Comparison of ENCODE assay signal across 8 mouse cellular contexts in the genomic region with DNA sequence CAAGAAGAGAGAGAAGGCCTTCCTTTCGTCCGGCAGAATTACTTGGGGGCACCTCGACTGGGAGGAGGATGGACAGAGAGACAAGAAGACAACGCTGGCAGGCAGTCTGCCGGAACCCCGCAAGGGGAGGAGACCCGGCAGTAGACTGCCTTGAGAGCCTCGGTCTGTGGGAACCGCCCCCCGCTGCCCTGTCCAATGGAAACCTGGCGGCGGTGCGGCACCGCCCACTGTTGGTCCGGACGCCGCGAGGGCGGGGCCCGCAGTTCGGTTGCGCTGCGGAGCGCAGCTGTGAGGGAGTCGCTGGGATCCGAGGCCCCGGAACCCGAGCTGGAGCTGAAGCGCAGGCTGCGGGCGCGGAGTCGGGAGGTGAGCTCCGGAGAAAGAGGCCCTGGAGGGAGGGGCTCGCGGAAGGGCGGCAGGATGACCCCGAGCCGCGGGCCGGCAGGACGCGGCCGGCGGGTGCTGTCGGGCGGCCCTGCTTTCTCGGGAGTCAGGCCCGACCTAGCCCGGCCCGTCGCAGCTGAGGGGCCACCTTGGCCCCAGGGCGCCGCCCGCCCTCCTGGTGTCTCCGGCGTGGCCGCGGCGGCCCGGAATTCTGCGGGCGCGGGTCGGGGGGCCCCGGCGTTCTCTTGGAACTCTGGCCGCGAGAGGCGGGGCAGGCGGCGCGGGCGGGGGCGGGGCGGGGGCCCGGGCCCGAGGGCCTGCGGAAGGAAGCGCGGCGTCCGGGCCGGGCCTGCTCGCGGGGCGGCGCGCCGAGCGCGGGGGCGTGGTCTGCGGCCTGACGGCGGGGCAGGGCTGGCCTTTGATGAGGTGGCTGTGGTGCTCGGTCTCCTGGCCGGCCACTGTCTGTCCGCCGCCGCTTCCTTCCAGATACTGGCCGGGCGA. TPM values are rescaled to one million over a fixed set of nuclear protein-coding genes. Genes with fewer than 3 reads are reported as not detected.
DNase-seq lines count a peak whose midpoint lies in the region; ATAC-seq and TF ChIP-seq lines count a peak whose summit lies in the region.

A gene (plus strand): TSS at position 228 of the 885 bp plus-strand sequence.
A gene (minus strand): TSS at position 596 of the 885 bp plus-strand sequence.

- no peak for TF ChIP-seq EP300 in lung, postnatal 0 days (IDR thresholded peaks at IDR 0.05)

- 0 out of 2 replicates have a peak, but pooled peaks cover 2% of the 10 kb centered on the region for H3K9me3 ChIP-seq in hindbrain, embryonic 10.5 days
- no peaks in the 10 kb centered on the region for H3K9me3 ChIP-seq in lung, postnatal 0 days (ENCODE audit: low read length)

- H3K36me3 ChIP-seq in hindbrain, embryonic 10.5 days: peaks cover 25% of the 10 kb centered on the region
- peaks cover 8% of the 10 kb centered on the region; the same call in 1 of the 2 replicates for H3K36me3 ChIP-seq in lung, postnatal 0 days (ENCODE audit: insufficient read depth, low read length)

- peak within 1 kb of the TSS; percentile 98 for H3K27ac ChIP-seq in hindbrain, embryonic 10.5 days
- peak within 1 kb of the TSS; percentile 99 for H3K27ac ChIP-seq in lung, postnatal 0 days (ENCODE audit: low read length)

- peak within 1 kb of the TSS; percentile 74 for H3K4me2 ChIP-seq in lung, postnatal 0 days (replicated peaks; ENCODE audit: low read depth, low read length)

- peak; percentile 97 for ATAC-seq in frontal cortex, adult (ENCODE audit: low TSS enrichment)
- peak; percentile 99 for ATAC-seq in lung, postnatal 0 days

- peak within 1 kb of the TSS; percentile 97 for H3K9ac ChIP-seq in lung, postnatal 0 days (replicated peaks; ENCODE audit: low read depth)

- H3K4me1 ChIP-seq in hindbrain, embryonic 10.5 days (replicated peaks): peaks cover 17% of the 10 kb centered on the region
- no peaks in the 10 kb centered on the region for H3K4me1 ChIP-seq in lung, postnatal 0 days (ENCODE audit: insufficient read depth, low read depth, low read length)

- peak; percentile 99 for DNase-seq in Muller cell, postnatal 12 days (ENCODE audit: inconsistent ontology term)
- peak; percentile 95 for DNase-seq in cerebellum, adult 9-10 months
- DNase-seq in hindbrain, embryonic 10.5 days (ENCODE audit: low spot score): peak; percentile 96
- peak; percentile 92 to 95 for DNase-seq in layer of hippocampus, postnatal 10 days (ENCODE audit: low spot score in 2 of 2)
- peak; percentile 99 for DNase-seq in lung, postnatal 0 days (ENCODE audit: low spot score)
- DNase-seq in ovary, postnatal 10 days (ENCODE audit: low spot score): peak; percentile 90
- DNase-seq in thymus, postnatal 0 days (ENCODE audit: low spot score): peak; percentile 97

- 1% methylated on average over 103 of the region's 103 CpGs for WGBS in hindbrain, embryonic 10.5 days
- 3% methylated on average over 42 of the region's 103 CpGs for WGBS in lung, postnatal 0 days

- no peak for TF ChIP-seq CTCF in lung, postnatal 0 days (IDR thresholded peaks at IDR 0.05)

- no peaks in the 10 kb centered on the region for H3K27me3 ChIP-seq in hindbrain, embryonic 10.5 days (ENCODE audit: insufficient read depth, poor library complexity, severe bottlenecking)
- no peaks in the 10 kb centered on the region for H3K27me3 ChIP-seq in lung, postnatal 0 days (replicated peaks; ENCODE audit: insufficient read depth, low read length)

- H3K4me3 ChIP-seq in hindbrain, embryonic 10.5 days: peak within 1 kb of the TSS; percentile 96
- H3K4me3 ChIP-seq in lung, postnatal 0 days (ENCODE audit: low read depth, low read length): peak within 1 kb of the TSS; percentile 98

RNA-seq across cellular contexts. Expression of the first gene that starts in this region (rescaled TPM):
- polyA plus RNA-seq in hindbrain, embryonic 10.5 days (2016; fragmentation: Nextera tagmentation; extraction: Ambion mirVana): 151 and 159 TPM in 2 replicates
- total RNA-seq in layer of hippocampus, postnatal 10 days (2021): 10 to 100 TPM; 76.3 to 76.6 TPM
- polyA plus RNA-seq in lung, postnatal 0 days (2015; fragmentation: Nextera tagmentation; extraction: Ambion mirVana): 125 and 131 TPM in 2 replicates
- polyA plus RNA-seq in thymus, postnatal 0 days (2015; fragmentation: Nextera tagmentation; extraction: Ambion mirVana): 109 and 116 TPM in 2 replicates

RNA-seq across cellular contexts. Expression of the second gene that starts in this region (rescaled TPM):
- 0.30 TPM in 1 of 2 replicates, not detected in the other for polyA plus RNA-seq in hindbrain, embryonic 10.5 days (2016; fragmentation: Nextera tagmentation; extraction: Ambion mirVana)
- not detected for total RNA-seq in layer of hippocampus, postnatal 10 days (2021)
- polyA plus RNA-seq in lung, postnatal 0 days (2015; fragmentation: Nextera tagmentation; extraction: Ambion mirVana): 0.45 and 0.62 TPM in 2 replicates
- polyA plus RNA-seq in thymus, postnatal 0 days (2015; fragmentation: Nextera tagmentation; extraction: Ambion mirVana): 0.64 and 0.67 TPM in 2 replicates

Comparison
In these comparisons a context has a peak if more than half of its experiments do, and no peak if none do; other contexts are left out.
1. Peak in every context shown above with its lines: DNase-seq, ATAC-seq, H3K4me3 ChIP-seq and H3K27ac ChIP-seq.